8 mouse cellular contexts compared by ENCODE assay signal in the genomic region with DNA sequence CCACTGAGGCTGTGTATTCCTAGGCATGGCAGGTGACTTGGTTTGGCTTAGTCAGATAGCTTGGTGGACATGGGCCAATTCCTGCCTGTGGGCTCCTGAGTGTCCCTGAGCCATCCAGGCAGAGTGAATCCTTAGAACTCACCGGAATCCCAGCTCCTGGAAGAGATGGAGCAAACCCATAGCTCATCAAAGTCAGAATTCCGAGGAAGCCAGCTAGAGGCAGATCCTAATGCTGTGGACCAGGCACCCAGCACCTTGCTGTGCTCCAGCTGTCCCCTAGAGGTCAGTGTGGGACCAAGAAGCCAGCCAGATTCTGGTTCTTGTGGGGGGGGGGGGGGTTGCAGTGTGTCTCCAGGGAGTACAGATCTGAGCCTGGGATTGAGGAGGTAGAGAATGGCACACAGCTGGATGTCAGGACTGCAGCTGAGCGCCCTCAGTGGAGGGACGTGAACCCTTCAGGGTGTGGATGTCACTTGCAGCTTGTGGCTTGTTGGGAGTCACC. TPM values are rescaled to one million over a fixed set of nuclear protein-coding genes. Genes with fewer than 3 reads are reported as not detected.
DNase-seq lines count a peak whose midpoint lies in the region; ATAC-seq lines count a peak whose summit lies in the region.

No protein-coding gene starts in this region.

- intact Hi-C loops in left cerebral cortex, postnatal 36 days (cut with DNase I) = loop anchor here (2.0 to 5.0 kb wide), 2 partner anchors 33 to 62 kb away; partner anchors contain the start of gene Rab11fip4

- peaks cover 36% of the 10 kb centered on the region for H3K36me3 ChIP-seq in midbrain, embryonic 10.5 days
- H3K36me3 ChIP-seq in midbrain, embryonic 15.5 days (replicated peaks) = peaks cover 4% of the 10 kb centered on the region; the same call in 1 of the 2 replicates
- H3K36me3 ChIP-seq in forebrain, embryonic 12.5 days (replicated peaks) = peaks cover 18% of the 10 kb centered on the region
- peaks cover 2% of the 10 kb centered on the region; the same call in 1 of the 2 replicates for H3K36me3 ChIP-seq in hindbrain, embryonic 16.5 days (ENCODE audit: control insufficient read depth, insufficient read depth, low read length)
- no peaks in the 10 kb centered on the region for H3K36me3 ChIP-seq in stomach, embryonic 15.5 days

- DNase-seq in midbrain, embryonic 10.5 days (ENCODE audit: low spot score) = peak; percentile 62
- DNase-seq in c-Kit-positive CD71-negative TER-119-negative erythroid progenitor cells, embryonic 14.5 days (ENCODE audit: low read depth) = peak; percentile 31
- DNase-seq in left cerebral cortex, postnatal 36 days (ENCODE audit: low spot score in 2 of 2) = peak; percentile 53 to 67
- peak; percentile 80 for DNase-seq in naive thymus-derived CD4-positive, alpha-beta T cell, adult 2 months (ENCODE audit: low read depth)

- no peaks in the 10 kb centered on the region for H3K27me3 ChIP-seq in midbrain, embryonic 10.5 days (ENCODE audit: low read depth, poor library complexity, severe bottlenecking)
- H3K27me3 ChIP-seq in midbrain, embryonic 15.5 days (replicated peaks) = no peaks in the 10 kb centered on the region
- no peaks in the 10 kb centered on the region for H3K27me3 ChIP-seq in forebrain, embryonic 12.5 days
- no peaks in the 10 kb centered on the region for H3K27me3 ChIP-seq in hindbrain, embryonic 16.5 days (replicated peaks; ENCODE audit: control insufficient read depth, insufficient read depth, low read length)
- H3K27me3 ChIP-seq in stomach, embryonic 15.5 days (replicated peaks) = no peaks in the 10 kb centered on the region

- no peak overlapping the region for H3K4me2 ChIP-seq in midbrain, embryonic 15.5 days
- no peak overlapping the region for H3K4me2 ChIP-seq in forebrain, embryonic 12.5 days
- no peak overlapping the region for H3K4me2 ChIP-seq in hindbrain, embryonic 16.5 days (ENCODE audit: low read length)
- no peak overlapping the region for H3K4me2 ChIP-seq in stomach, embryonic 15.5 days

- no peaks in the 10 kb centered on the region for H3K9me3 ChIP-seq in midbrain, embryonic 10.5 days (replicated peaks)
- H3K9me3 ChIP-seq in midbrain, embryonic 15.5 days = no peaks in the 10 kb centered on the region
- H3K9me3 ChIP-seq in forebrain, embryonic 12.5 days = no peaks in the 10 kb centered on the region
- no peaks in the 10 kb centered on the region for H3K9me3 ChIP-seq in hindbrain, embryonic 16.5 days (ENCODE audit: control insufficient read depth, low read length)
- H3K9me3 ChIP-seq in stomach, embryonic 15.5 days = no peaks in the 10 kb centered on the region

- peaks cover 24% of the 10 kb centered on the region for H3K4me1 ChIP-seq in midbrain, embryonic 10.5 days
- H3K4me1 ChIP-seq in midbrain, embryonic 15.5 days = no peaks in the 10 kb centered on the region
- peaks cover 9% of the 10 kb centered on the region for H3K4me1 ChIP-seq in forebrain, embryonic 12.5 days
- no peaks in the 10 kb centered on the region; the same call in 1 of the 2 replicates for H3K4me1 ChIP-seq in hindbrain, embryonic 16.5 days (ENCODE audit: control insufficient read depth, insufficient read depth, low read depth, low read length)
- H3K4me1 ChIP-seq in stomach, embryonic 15.5 days = 0 out of 2 replicates have a peak, but pooled peaks cover 3% of the 10 kb centered on the region

- peak overlapping the region; percentile 59 for H3K27ac ChIP-seq in midbrain, embryonic 10.5 days (replicated peaks)
- H3K27ac ChIP-seq in midbrain, embryonic 15.5 days = no peak overlapping the region
- H3K27ac ChIP-seq in forebrain, embryonic 12.5 days = no peak overlapping the region
- H3K27ac ChIP-seq in hindbrain, embryonic 16.5 days (ENCODE audit: low read depth, low read length) = no peak overlapping the region
- H3K27ac ChIP-seq in stomach, embryonic 15.5 days = no peak overlapping the region

- no peak for ATAC-seq in midbrain, embryonic 15.5 days (replicated peaks)
- peak; percentile 46; the same call in 1 of the 2 replicates for ATAC-seq in forebrain, embryonic 12.5 days (ENCODE audit: low FRiP score)
- ATAC-seq in hindbrain, embryonic 16.5 days = peak; percentile 57
- peak; percentile 36; the same call in 1 of the 2 replicates for ATAC-seq in stomach, embryonic 15.5 days (ENCODE audit: insufficient read depth, low FRiP score, low read depth)

- no peak overlapping the region for H3K4me3 ChIP-seq in midbrain, embryonic 10.5 days
- H3K4me3 ChIP-seq in midbrain, embryonic 15.5 days = no peak overlapping the region
- H3K4me3 ChIP-seq in forebrain, embryonic 12.5 days (replicated peaks) = no peak overlapping the region
- no peak overlapping the region for H3K4me3 ChIP-seq in hindbrain, embryonic 16.5 days (ENCODE audit: low read length)
- H3K4me3 ChIP-seq in stomach, embryonic 15.5 days (replicated peaks) = no peak overlapping the region

- 26% methylated on average over 4 of the region's 4 CpGs for WGBS in midbrain, embryonic 10.5 days
- WGBS in midbrain, embryonic 15.5 days = 18% methylated on average over 4 of the region's 4 CpGs
- 26% methylated on average over 4 of the region's 4 CpGs for WGBS in forebrain, embryonic 12.5 days
- WGBS in hindbrain, embryonic 16.5 days = 15% methylated on average over 4 of the region's 4 CpGs
- 16% methylated on average over 4 of the region's 4 CpGs for WGBS in stomach, embryonic 15.5 days

- no peak overlapping the region for H3K9ac ChIP-seq in midbrain, embryonic 15.5 days
- no peak overlapping the region for H3K9ac ChIP-seq in forebrain, embryonic 12.5 days
- H3K9ac ChIP-seq in hindbrain, embryonic 16.5 days (ENCODE audit: low read depth, low read length) = no peak overlapping the region
- H3K9ac ChIP-seq in stomach, embryonic 15.5 days = no peak overlapping the region

RNA-seq across cellular contexts. Expression of gene Rab11fip4, which starts 33.8 kb away (rescaled TPM):
- 18.6 and 23.4 TPM in 2 replicates for polyA plus RNA-seq in midbrain, embryonic 10.5 days (2016; fragmentation: Nextera tagmentation; extraction: Ambion mirVana)
- 29.5 and 32.9 TPM in 2 replicates for polyA plus RNA-seq in midbrain, embryonic 15.5 days (2015; fragmentation: Nextera tagmentation; extraction: Ambion mirVana)
- 25.6 and 26.8 TPM in 2 replicates for polyA plus RNA-seq in forebrain, embryonic 12.5 days (2016; fragmentation: Nextera tagmentation; extraction: Ambion mirVana)
- polyA plus RNA-seq in hindbrain, embryonic 16.5 days (2015; fragmentation: Nextera tagmentation; extraction: Ambion mirVana) = 20.0 and 27.8 TPM in 2 replicates
- 100 to 1,000 TPM; 247 to 269 TPM for total RNA-seq in left cerebral cortex, postnatal 36 days (2021)
- 2.1 and 2.6 TPM in 2 replicates for polyA plus RNA-seq in stomach, embryonic 15.5 days (2015; fragmentation: Nextera tagmentation; extraction: Ambion mirVana)
